ENCODE assay signal across 14 mouse cellular contexts in the genomic region with DNA sequence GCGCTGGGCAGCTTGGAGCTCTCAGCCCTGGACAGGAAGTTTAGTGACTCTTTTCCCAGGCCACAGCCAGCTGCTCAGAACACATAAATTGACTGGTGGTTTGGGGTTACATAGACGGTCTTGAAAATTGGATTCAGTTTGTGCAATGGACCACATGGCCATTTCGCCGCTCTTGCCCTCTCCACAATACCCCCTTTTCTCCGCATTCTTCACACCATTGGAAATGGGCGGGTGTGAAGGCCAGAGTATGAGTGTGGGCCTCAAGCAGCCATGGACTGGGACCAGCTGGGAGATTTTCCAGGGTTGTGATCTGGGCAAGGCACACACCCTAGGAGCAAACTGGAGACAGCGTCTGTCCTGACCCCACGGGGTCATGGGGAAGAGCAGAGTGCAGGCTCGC.
DNase-seq lines count a peak whose midpoint lies in the region; ATAC-seq and TF ChIP-seq lines count a peak whose summit lies in the region.
"Had no signal": no experiment of that assay in that cellular context is flagged by ENCODE, and none has a peak within 500 bp of the region (broad histone marks: within the 10 kb centered on the region; RNA-seq: fewer than 3 reads in every experiment).

No protein-coding gene starts in this region.

- H3K4me2 ChIP-seq in forebrain, embryonic 14.5 days (ENCODE audit: low read length), result no peak overlapping the region
- no peak overlapping the region for H3K4me2 ChIP-seq in kidney, embryonic 14.5 days (replicated peaks; ENCODE audit: low read depth, low read length)
- H3K4me2 ChIP-seq: liver, embryonic 13.5 days had no signal

- DNase-seq in forebrain, embryonic 10.5 days (ENCODE audit: extremely low spot score, low spot score), result no peak
- no peak for DNase-seq in forebrain, embryonic 14.5 days (ENCODE audit: low spot score)
- peak; percentile 49 for DNase-seq in kidney, adult 2 months
- peak; percentile 37 for DNase-seq in brain, embryonic 14.5 days (ENCODE audit: low read depth)
- peak; percentile 17 to 34 for DNase-seq in kidney, postnatal 36 days
- no peak for DNase-seq in right cerebral cortex, postnatal 4 days
- DNase-seq in layer of hippocampus, postnatal 10 days (ENCODE audit: low spot score in 2 of 2), result no peak
- DNase-seq: cerebellum, postnatal 10 days; heart, postnatal 36 days; liver, embryonic 13.5 days; lung, postnatal 36 days; midbrain, embryonic 14.5 days had no signal

- H3K4me3 ChIP-seq in forebrain, embryonic 10.5 days, result no peak overlapping the region
- no peak overlapping the region for H3K4me3 ChIP-seq in forebrain, embryonic 14.5 days (ENCODE audit: low read depth, low read length)
- H3K4me3 ChIP-seq in kidney, adult 2 months (ENCODE audit: insufficient read depth, low read depth, low read length), result no peak overlapping the region
- no peak overlapping the region for H3K4me3 ChIP-seq in kidney, embryonic 14.5 days (ENCODE audit: low read length)
- H3K4me3 ChIP-seq: heart, embryonic 10.5 days; liver, embryonic 13.5 days had no signal

- H3K4me1 ChIP-seq in forebrain, embryonic 10.5 days, result peaks cover 41% of the 10 kb centered on the region
- H3K4me1 ChIP-seq in forebrain, embryonic 14.5 days (ENCODE audit: control insufficient read depth, insufficient read depth, low read length), result no peaks in the 10 kb centered on the region; the same call in 1 of the 2 replicates
- H3K4me1 ChIP-seq in kidney, adult 2 months (ENCODE audit: control insufficient read depth, insufficient read depth, low read length), result no peaks in the 10 kb centered on the region
- H3K4me1 ChIP-seq in kidney, embryonic 14.5 days (ENCODE audit: control insufficient read depth, insufficient read depth, low read length), result peaks cover 6% of the 10 kb centered on the region
- H3K4me1 ChIP-seq: liver, embryonic 13.5 days had no signal

- no peaks in the 10 kb centered on the region for H3K9me3 ChIP-seq in forebrain, embryonic 10.5 days
- H3K9me3 ChIP-seq in forebrain, embryonic 14.5 days (replicated peaks; ENCODE audit: control insufficient read depth, low read length), result no peaks in the 10 kb centered on the region
- H3K9me3 ChIP-seq in kidney, embryonic 14.5 days (ENCODE audit: control insufficient read depth, low read length), result no peaks in the 10 kb centered on the region
- H3K9me3 ChIP-seq: heart, embryonic 10.5 days; liver, embryonic 13.5 days had no signal

- 64% methylated on average over 9 of the region's 9 CpGs for WGBS in forebrain, embryonic 10.5 days
- 51% methylated on average over 9 of the region's 9 CpGs for WGBS in forebrain, embryonic 14.5 days
- WGBS in kidney, adult 2 months, result 84% methylated on average over 9 of the region's 9 CpGs
- 72% methylated on average over 9 of the region's 9 CpGs for WGBS in kidney, embryonic 14.5 days

- no peaks in the 10 kb centered on the region for H3K36me3 ChIP-seq in forebrain, embryonic 10.5 days (replicated peaks)
- no peaks in the 10 kb centered on the region for H3K36me3 ChIP-seq in forebrain, embryonic 14.5 days (ENCODE audit: control insufficient read depth, insufficient read depth, low read length)
- H3K36me3 ChIP-seq in kidney, adult 2 months (ENCODE audit: control insufficient read depth, insufficient read depth, low read length), result no peaks in the 10 kb centered on the region
- no peaks in the 10 kb centered on the region for H3K36me3 ChIP-seq in kidney, embryonic 14.5 days (ENCODE audit: control insufficient read depth, insufficient read depth, low read length)
- H3K36me3 ChIP-seq: heart, embryonic 10.5 days; liver, embryonic 13.5 days had no signal

- peak overlapping the region; percentile 60; the same call in 1 of the 2 replicates for H3K27ac ChIP-seq in forebrain, embryonic 10.5 days
- H3K27ac ChIP-seq in forebrain, embryonic 14.5 days (ENCODE audit: low read depth, low read length), result no peak overlapping the region
- no peak overlapping the region for H3K27ac ChIP-seq in kidney, adult 2 months (ENCODE audit: insufficient read depth, low read depth, low read length)
- no peak overlapping the region for H3K27ac ChIP-seq in kidney, embryonic 14.5 days (ENCODE audit: low read depth, low read length)
- H3K27ac ChIP-seq: heart, embryonic 10.5 days; liver, embryonic 13.5 days had no signal

- H3K27me3 ChIP-seq in forebrain, embryonic 10.5 days (ENCODE audit: poor library complexity, severe bottlenecking), result peaks cover 6% of the 10 kb centered on the region; the same call in 1 of the 2 replicates
- no peaks in the 10 kb centered on the region for H3K27me3 ChIP-seq in forebrain, embryonic 14.5 days (replicated peaks; ENCODE audit: control insufficient read depth, insufficient read depth, low read length)
- no peaks in the 10 kb centered on the region for H3K27me3 ChIP-seq in kidney, adult 2 months (replicated peaks; ENCODE audit: control insufficient read depth, insufficient read depth, low read length)
- no peaks in the 10 kb centered on the region for H3K27me3 ChIP-seq in kidney, embryonic 14.5 days (ENCODE audit: control insufficient read depth, insufficient read depth, low read length)
- H3K27me3 ChIP-seq: liver, embryonic 13.5 days had no signal

- TF ChIP-seq CTCF in kidney, adult 2 months (conservative IDR thresholded peaks at IDR 0.05; ENCODE audit: insufficient read depth, insufficient read length, low read depth, low read length), result no peak
- TF ChIP-seq CTCF in brain, embryonic 14.5 days (IDR thresholded peaks at IDR 0.05; ENCODE audit: borderline replicate concordance, extremely low read depth, insufficient read depth, insufficient read length), result no peak

- no peak for ATAC-seq in forebrain, embryonic 14.5 days
- no peak for ATAC-seq in kidney, embryonic 14.5 days (ENCODE audit: low FRiP score, low TSS enrichment)

- no peak overlapping the region for H3K9ac ChIP-seq in forebrain, embryonic 14.5 days (ENCODE audit: low read length)
- no peak overlapping the region for H3K9ac ChIP-seq in kidney, embryonic 14.5 days (ENCODE audit: low read depth, low read length)
- H3K9ac ChIP-seq: liver, embryonic 13.5 days had no signal

- TF ChIP-seq POLR2A in kidney, adult 2 months (IDR thresholded peaks at IDR 0.05; ENCODE audit: low read depth, low read length), result no peak
- TF ChIP-seq POLR2A in brain, embryonic 14.5 days (IDR thresholded peaks at IDR 0.05; ENCODE audit: borderline replicate concordance, extremely low read depth, insufficient read depth, insufficient read length, poor library complexity, severe bottlenecking), result no peak

Comparison
In these comparisons a context has a peak if more than half of its experiments do, and no peak if none do; other contexts are left out.
1. DNase-seq: peak in kidney, adult 2 months (single experiment), brain, embryonic 14.5 days (single experiment) and kidney, postnatal 36 days (2 of 2); none in forebrain, embryonic 10.5 days (single experiment), forebrain, embryonic 14.5 days (single experiment), right cerebral cortex, postnatal 4 days (single experiment) and layer of hippocampus, postnatal 10 days (0 of 2).